Mouse (Mus musculus) heart, postnatal 36 days (tissue): Measurements from ENCODE around the gene Olfr1248. TPM values are rescaled to one million over a fixed set of nuclear protein-coding genes. Genes with fewer than 3 reads are reported as not detected.
"Not testable (repeated sequence)": the region's sequence is repeated elsewhere in the genome, so short reads cannot be mapped to it uniquely, and the experiment has no call there.

Experiments used
- DNase-seq, 2 experiments: peaks; one replicate each; pipeline ENCODE4 v3.0.0; 2021 to 2022
- intact Hi-C: fragments of 180-260 bp; cut with DNase I; formaldehyde crosslinking; loops from one replicate; pipeline ENCODE4 v1.15.1; 2025
- total RNA-seq, 2 experiments: library from RNA; stranded (reverse); gene quantifications; 2 replicates each; pipeline ENCODE4 v1.2.3; 2021

The Olfr1248 gene
- not detected for total RNA-seq

DNA sequence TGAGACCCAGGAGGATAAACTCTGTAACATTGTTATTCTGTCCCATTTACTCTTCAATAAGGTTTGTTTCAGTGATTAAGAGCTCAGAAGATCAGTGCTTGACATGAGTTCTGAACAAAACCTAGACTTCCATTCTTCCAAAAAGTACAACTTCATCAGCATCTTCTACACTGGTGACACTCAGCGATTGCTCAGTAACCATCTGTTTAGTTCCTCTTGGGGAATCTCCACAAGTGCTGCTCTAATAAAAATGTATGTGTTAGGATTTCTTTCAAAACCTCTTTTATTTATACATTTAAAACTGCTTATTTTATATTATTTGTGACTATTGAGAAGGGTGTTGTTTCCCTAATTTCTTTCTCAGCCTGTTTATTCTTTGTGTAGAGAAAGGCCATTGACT is at the start of gene Olfr1248:
TSS of gene Olfr1248 (minus strand) at position 101 of the 400 bp plus-strand sequence.
- intact Hi-C loops: not testable (repeated sequence)

DNA sequence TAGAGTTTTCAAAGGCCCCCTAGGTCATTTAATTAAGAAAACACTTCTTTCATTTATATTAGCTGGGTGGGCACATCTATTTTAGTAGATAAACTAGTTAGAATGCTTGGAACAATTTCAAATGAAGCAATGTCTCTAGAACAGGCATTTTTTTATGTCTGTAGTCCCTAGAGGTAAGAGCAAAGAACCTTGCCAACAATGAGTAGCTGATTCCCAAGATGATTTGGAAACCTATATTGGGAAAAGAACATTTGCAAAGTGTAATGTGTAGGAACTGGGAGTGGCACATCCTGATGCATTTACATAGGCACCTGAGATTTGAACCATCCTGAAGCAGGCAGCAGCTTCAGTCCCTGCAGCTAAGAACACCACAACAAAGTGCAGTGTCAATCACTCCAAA is 43.3 kb upstream of the Olfr1248 start, which contains the start of gene Olfr1250:
TSS of gene Olfr1250 (minus strand) at position 101 of the 400 bp plus-strand sequence.
- no peak for DNase-seq
- intact Hi-C loops: no loop called here

More for the DNA sequence above, at the start of gene Olfr1248:
- not testable (repeated sequence) for DNase-seq

DNA sequence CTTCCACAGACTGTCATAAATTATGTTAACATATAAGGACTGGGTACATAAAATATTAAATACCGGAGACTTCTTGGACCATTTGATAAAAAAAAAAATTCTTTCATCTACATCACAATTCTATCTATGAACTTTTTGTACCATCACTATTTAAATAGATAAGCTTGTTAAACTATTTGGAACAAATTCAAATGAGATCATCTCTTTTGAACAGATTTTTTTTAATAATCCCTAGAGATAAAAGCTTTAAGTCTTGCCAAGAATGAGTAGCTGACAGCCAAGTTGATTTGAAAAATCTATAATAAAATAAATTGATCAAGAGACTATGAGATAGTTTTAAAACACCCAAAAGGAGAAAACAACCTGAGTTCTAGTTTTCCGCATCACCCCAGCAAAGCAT is 16.8 kb upstream of the Olfr1248 start, which contains the start of gene Olfr1249:
TSS of gene Olfr1249 (minus strand) at position 101 of the 400 bp plus-strand sequence.
- no peak for DNase-seq
- intact Hi-C loops: no loop called here

- DNase-seq: no peak
- intact Hi-C loops: no loop called here
Observed at GRCm38 (mm10) chr2:89614030-89614429, 4.0 kb downstream of the Olfr1248 start, which contains the start of gene Olfr1247. Gene Olfr1247 (minus strand): TSS chr2:89614130.

- DNase-seq: no peak
- intact Hi-C loops: no loop called here
Observed at GRCm38 (mm10) chr2:89593057-89593456, 25.0 kb downstream of the Olfr1248 start, which contains the start of gene Olfr1246. Gene Olfr1246 (minus strand): TSS chr2:89593157.

DNA sequence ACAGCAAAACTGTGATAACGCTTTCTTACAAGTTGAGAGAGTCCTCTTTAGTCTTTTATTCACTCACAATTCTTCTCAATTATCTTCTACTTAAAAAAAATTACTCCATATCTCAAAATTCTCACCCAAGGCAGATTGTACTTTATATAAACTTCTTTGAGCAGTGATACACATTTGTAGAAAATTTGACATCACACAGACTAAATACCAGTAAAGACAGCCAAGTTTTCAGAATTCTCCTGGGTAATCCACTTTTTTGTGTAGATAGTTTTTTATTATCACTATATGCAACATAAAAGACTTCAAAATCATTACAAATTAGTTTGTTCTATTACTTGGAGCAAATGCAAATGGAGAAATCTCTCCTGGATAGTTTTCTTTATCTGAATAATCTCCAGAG is 39.7 kb downstream of the Olfr1248 start, which contains the start of gene Olfr1245:
TSS of gene Olfr1245 (minus strand) at position 101 of the 400 bp plus-strand sequence.
- intact Hi-C loops: no loop called here
- no peak for DNase-seq

Other genes with a start within 250 kb of the Olfr1248 start
- gene Olfr1238, start 208.6 kb downstream of the Olfr1248 start, total RNA-seq: not detected
- gene Olfr1239, start 197.8 kb downstream of the Olfr1248 start, total RNA-seq: not detected
- not detected for gene Olfr1240, start 175.2 kb downstream of the Olfr1248 start, total RNA-seq
- gene Olfr1241, start 131.1 kb downstream of the Olfr1248 start, total RNA-seq: not detected
- gene Olfr1242, start 119.9 kb downstream of the Olfr1248 start, total RNA-seq: not detected
- not detected for gene Olfr1243, start 86.8 kb downstream of the Olfr1248 start, total RNA-seq
- not detected for gene Olfr1245, start 39.8 kb downstream of the Olfr1248 start, total RNA-seq
- not detected for gene Olfr1246, start 25.1 kb downstream of the Olfr1248 start, total RNA-seq
- gene Olfr1247, start 4.1 kb downstream of the Olfr1248 start, total RNA-seq: under 1 TPM in 1 of 2 experiments, not detected in 1; 0.03 TPM
- gene Olfr1249, start 16.7 kb upstream of the Olfr1248 start, total RNA-seq: not detected
- gene Olfr1250, start 43.2 kb upstream of the Olfr1248 start, total RNA-seq: not detected
- gene Olfr1251, start 53.7 kb upstream of the Olfr1248 start, total RNA-seq: not detected
- gene Olfr1252, start 106.8 kb upstream of the Olfr1248 start, total RNA-seq: not detected
- not detected for gene Olfr1253, start 138.8 kb upstream of the Olfr1248 start, total RNA-seq
- gene Olfr1254, start 175.4 kb upstream of the Olfr1248 start, total RNA-seq: not detected
- gene Olfr1255, start 193.8 kb upstream of the Olfr1248 start, total RNA-seq: not detected
- gene Olfr1256, start 223.3 kb upstream of the Olfr1248 start, total RNA-seq: not detected
- not detected for gene Olfr48, start 230.0 kb upstream of the Olfr1248 start, total RNA-seq